Mouse (Mus musculus) heart, postnatal 0 days (tissue): ENCODE results near the gene Cdkn1a. TPM values are rescaled to one million over a fixed set of nuclear protein-coding genes. Genes with fewer than 3 reads are reported as not detected.
"Not testable (repeated sequence)": the region's sequence is repeated elsewhere in the genome, so short reads cannot be mapped to it uniquely, and the experiment has no call there.

Experiments used
- ATAC-seq: fragments of 200-750 bp; cut with Nextera tagmentation; 2 replicates; pipeline ENCODE4 v1.8.0; 2017; ENCODE audit warnings: low read depth, moderate number of reproducible peaks, moderate library complexity; ENCODE audit not compliant: insufficient read depth
- DNase-seq: peaks from one replicate; pipeline ENCODE4 v3.0.0-alpha.2; 2016; ENCODE audit warnings: low spot score
- H3K27ac ChIP-seq: fragments of 300-500 bp; sonication (generic); 2 replicates; pipeline ENCODE4 v1.5.1; 2014; ENCODE audit warnings: low read depth, mild to moderate bottlenecking
- H3K27me3 ChIP-seq: fragments of 300-500 bp; sonication (generic); 2 replicates; pipeline ENCODE4 v1.6.1; 2014; ENCODE audit warnings: low read length, mixed read lengths; ENCODE audit not compliant: control insufficient read depth, insufficient read depth
- H3K36me3 ChIP-seq: fragments of 300-500 bp; sonication (generic); replicated peaks from 2 replicates; pipeline ENCODE4 v1.6.1; 2014; ENCODE audit warnings: low read length, mixed read lengths; ENCODE audit not compliant: control insufficient read depth, insufficient read depth
- H3K4me1 ChIP-seq: fragments of 300-500 bp; sonication (generic); 2 replicates; pipeline ENCODE4 v1.6.1; 2014; ENCODE audit warnings: antibody characterized with exemption; ENCODE audit not compliant: control insufficient read depth, insufficient read depth
- H3K4me2 ChIP-seq: fragments of 300-500 bp; sonication (generic); 2 replicates; pipeline ENCODE4 v1.6.1; 2014; ENCODE audit warnings: low read depth, mild to moderate bottlenecking, low read length, moderate library complexity
- H3K4me3 ChIP-seq: fragments of 300-500 bp; sonication (generic); 2 replicates; pipeline ENCODE4 v1.5.1; 2014; ENCODE audit warnings: low read depth, low read length
- H3K9ac ChIP-seq: fragments of 300-500 bp; sonication (generic); replicated peaks from 2 replicates; pipeline ENCODE4 v1.6.1; 2014; ENCODE audit warnings: low read depth, low read length, mixed read lengths
- H3K9me3 ChIP-seq: fragments of 300-500 bp; sonication (generic); replicated peaks from 2 replicates; pipeline ENCODE4 v1.6.1; 2016; ENCODE audit warnings: low read length; ENCODE audit not compliant: control insufficient read depth
- CTCF ChIP-seq: IDR thresholded peaks from 2 replicates; pipeline ENCODE4 v1.5.1; 2016; ENCODE audit warnings: antibody characterized with exemption, control low read depth, low read depth
- EP300 ChIP-seq: IDR thresholded peaks from 2 replicates; pipeline ENCODE4 v1.6.1; 2016; ENCODE audit warnings: antibody characterized with exemption, low read depth
- WGBS: fragments of 180-500 bp; shearing (Covaris S2); extraction: QIAGEN DNeasy Blood & Tissue Kit; methylation state at CpG from one replicate; pipeline ENCODE4 v1.1.7; 2014; 5-methylcytosine and 5-hydroxymethylcytosine counted together
- polyA plus RNA-seq: library from polyadenylated mRNA; unstranded; fragments of >200 nt; fragmentation: Nextera tagmentation; extraction: Ambion mirVana; gene quantifications from 2 replicates; pipeline ENCODE4 v1.2.1, GENCODE M21; 2015
- total RNA-seq: library from RNA; depleted of rRNA; stranded (reverse); fragments of >200 nt; gene quantifications from 2 replicates; pipeline ENCODE4 v1.2.3, GENCODE M21; 2014; ENCODE audit warnings: low replicate concordance; rRNA removed

Gene Cdkn1a
- total RNA-seq (16.7 and 42.8 TPM in 2 replicates), polyA plus RNA-seq (48.2 and 48.9 TPM in 2 replicates)

- H3K27ac ChIP-seq, result no peak within 1 kb of the TSS
- 79% methylated on average over 3 of the region's 3 CpGs for WGBS
- H3K4me2 ChIP-seq, result no peak within 1 kb of the TSS
- ATAC-seq, result no peak
- no peak within 1 kb of the TSS for H3K9ac ChIP-seq
- H3K4me3 ChIP-seq, result no peak within 1 kb of the TSS
- H3K36me3 ChIP-seq, result no peaks in the 10 kb centered on the region
- no peaks in the 10 kb centered on the region for H3K4me1 ChIP-seq
- no peaks in the 10 kb centered on the region; the same call in 1 of the 2 replicates for H3K9me3 ChIP-seq
- peaks cover 10% of the 10 kb centered on the region for H3K27me3 ChIP-seq
- no peak for DNase-seq
- TF ChIP-seq CTCF (no peak), EP300 (no peak)
Observed at GRCm38 (mm10) chr17:29090776-29091175, at the start of gene Cdkn1a. Gene Cdkn1a, plus strand, starts transcription at chr17:29090976.

DNA sequence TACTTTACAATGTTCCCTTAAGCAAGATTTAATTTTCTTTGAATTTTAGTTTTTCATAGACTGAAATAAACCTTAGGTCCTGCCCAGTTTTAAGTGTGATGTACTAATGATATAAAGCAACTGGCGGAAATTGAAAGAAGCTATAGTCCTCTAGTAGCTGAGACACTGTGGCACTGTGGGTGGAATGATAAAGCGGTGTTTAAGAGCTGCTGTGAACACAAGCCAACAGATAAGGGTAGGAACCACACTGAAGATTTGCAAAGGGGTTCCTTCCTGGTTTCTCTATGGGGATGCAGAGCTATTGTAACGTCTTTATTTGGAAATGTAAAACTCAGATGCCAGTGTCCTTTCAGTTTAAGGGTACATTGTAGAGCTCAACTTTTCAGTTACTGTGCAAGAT lies 49.1 kb upstream of the Cdkn1a start:
- H3K4me1 ChIP-seq, H3K4me3 ChIP-seq, H3K4me2 ChIP-seq, H3K9me3 ChIP-seq, H3K27me3 ChIP-seq, DNase-seq, H3K27ac ChIP-seq, ATAC-seq, H3K9ac ChIP-seq: not testable (repeated sequence)
- WGBS, result 25% methylated on average over 3 of the region's 3 CpGs
- H3K36me3 ChIP-seq, result peaks cover 92% of the 10 kb centered on the region

DNA sequence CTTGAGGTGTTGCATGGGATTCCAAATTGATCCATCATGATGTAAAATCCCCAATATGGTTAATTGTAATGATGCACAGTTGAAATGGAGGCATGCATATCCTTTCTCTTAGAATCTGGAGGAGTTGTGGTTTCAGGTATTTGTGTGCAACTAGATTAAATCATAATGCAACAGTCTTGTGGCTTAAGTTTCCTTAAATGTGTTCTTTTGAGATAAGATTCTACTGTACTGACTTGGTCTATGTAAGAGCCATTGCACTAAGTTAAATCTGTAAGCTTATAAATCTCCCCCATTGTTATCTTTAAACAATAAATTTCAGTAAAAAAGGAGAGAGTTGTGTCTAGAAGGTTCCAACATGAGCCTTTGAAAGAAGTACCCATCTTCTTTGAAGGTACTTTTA lies 48.2 kb upstream of the Cdkn1a start:
- Histone ChIP-seq H3K9ac (no peak overlapping the region), H3K36me3 (peaks cover 86% of the 10 kb centered on the region), H3K9me3 (no peaks in the 10 kb centered on the region), H3K4me1 (peaks cover 7% of the 10 kb centered on the region), H3K27me3 (no peaks in the 10 kb centered on the region), H3K27ac (no peak overlapping the region), H3K4me2 (no peak overlapping the region), H3K4me3 (no peak overlapping the region)
- no peak for TF ChIP-seq CTCF
- TF ChIP-seq EP300, result no peak
- ATAC-seq (no peak), DNase-seq (no peak)

DNA sequence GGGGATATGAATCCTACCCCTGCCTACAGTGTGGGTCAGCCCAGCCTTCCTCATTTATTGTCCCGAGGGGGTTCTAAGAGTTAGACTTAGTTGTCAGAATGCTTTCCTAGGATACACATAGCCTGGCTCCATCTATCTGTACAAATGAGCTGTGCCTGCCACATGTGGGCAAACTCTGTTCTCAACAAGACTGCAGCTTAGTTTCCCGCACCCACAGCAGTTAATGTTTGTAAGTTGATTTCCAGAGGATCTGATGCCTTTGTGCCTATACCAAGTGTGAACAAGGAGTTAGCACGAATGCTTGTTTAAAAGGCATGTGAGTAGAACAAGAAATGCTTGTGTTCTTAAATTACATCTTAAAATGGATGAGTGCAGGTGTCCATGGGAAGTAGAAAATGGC lies 47.2 kb upstream of the Cdkn1a start:
- TF ChIP-seq CTCF (no peak), EP300 (no peak)
- no peaks in the 10 kb centered on the region for H3K9me3 ChIP-seq
- H3K36me3 ChIP-seq, result peaks cover 76% of the 10 kb centered on the region
- H3K9ac ChIP-seq, result no peak overlapping the region
- no peak overlapping the region for H3K4me3 ChIP-seq
- H3K27me3 ChIP-seq, result no peaks in the 10 kb centered on the region
- no peak overlapping the region for H3K4me2 ChIP-seq
- no peak for DNase-seq
- 72% methylated on average over 3 of the region's 3 CpGs for WGBS
- H3K4me1 ChIP-seq, result peaks cover 5% of the 10 kb centered on the region
- ATAC-seq, result no peak
- H3K27ac ChIP-seq, result no peak overlapping the region

GRCm38 (mm10) chr17:29044146-29044924 lies 46.4 kb upstream of the Cdkn1a start:
- 75% methylated on average over 6 of the region's 6 CpGs for WGBS

More at GRCm38 (mm10) chr17:29044146-29044924, 46.4 kb upstream of the Cdkn1a start:
- DNase-seq (no peak), ATAC-seq (no peak)
- Histone ChIP-seq H3K9me3 (no peaks in the 10 kb centered on the region), H3K27me3 (no peaks in the 10 kb centered on the region), H3K27ac (no peak overlapping the region), H3K4me3 (no peak overlapping the region), H3K4me2 (no peak overlapping the region), H3K4me1 (peaks cover 5% of the 10 kb centered on the region; the same call in 1 of the 2 replicates), H3K9ac (no peak overlapping the region), H3K36me3 (peaks cover 69% of the 10 kb centered on the region)
- TF ChIP-seq EP300 (no peak), CTCF (no peak)
